13 mouse cellular contexts compared by ENCODE assay signal in the genomic region with DNA sequence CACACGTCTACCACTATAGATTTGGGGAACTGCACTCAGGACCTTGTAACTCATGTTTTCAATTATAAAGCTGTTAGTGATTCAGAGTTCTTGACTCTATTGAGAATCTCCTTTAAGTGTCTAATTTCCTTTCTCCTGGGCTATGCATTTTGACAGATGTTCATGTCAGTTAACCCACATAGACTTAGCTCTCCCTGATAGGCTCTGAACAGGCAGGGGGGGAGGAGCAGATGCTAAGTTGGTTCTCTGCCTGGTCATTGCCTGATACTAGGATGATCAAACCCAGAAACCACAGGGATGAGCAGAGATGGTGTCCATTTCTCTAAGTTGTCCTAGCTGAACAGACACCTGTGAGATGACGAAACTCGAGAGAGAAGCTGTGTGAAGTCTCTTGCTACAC.
"Had no signal": no experiment of that assay in that cellular context is flagged by ENCODE, and none has a peak within 500 bp of the region (broad histone marks: within the 10 kb centered on the region; RNA-seq: fewer than 3 reads in every experiment).

No protein-coding gene starts in this region.

- H3K27ac ChIP-seq: liver, embryonic 14.5 days; midbrain, embryonic 13.5 days; neural tube, embryonic 12.5 days had no signal

- H3K27me3 ChIP-seq: megakaryocyte, embryonic 14.5 days had no signal

- ATAC-seq: lung, postnatal 0 days; midbrain, embryonic 13.5 days had no signal

- H3K4me3 ChIP-seq: megakaryocyte, embryonic 14.5 days; midbrain, embryonic 13.5 days; neural tube, embryonic 12.5 days had no signal

- DNase-seq: kidney, adult 18-20 months; kidney, postnatal 10 days; layer of hippocampus, postnatal 36 days; lung, adult 2 months; lung, postnatal 36 days; spleen, adult 18-20 months; thymus, adult 18-20 months; thymus, postnatal 25 days had no signal

- H3K9ac ChIP-seq: liver, embryonic 14.5 days; midbrain, embryonic 13.5 days; neural tube, embryonic 12.5 days had no signal

- H3K9me3 ChIP-seq: midbrain, embryonic 13.5 days; neural tube, embryonic 12.5 days had no signal

- H3K4me1 ChIP-seq: megakaryocyte, embryonic 14.5 days had no signal

- H3K4me2 ChIP-seq: midbrain, embryonic 13.5 days; neural tube, embryonic 12.5 days had no signal

- H3K36me3 ChIP-seq: midbrain, embryonic 13.5 days; neural tube, embryonic 12.5 days had no signal
